Mouse (Mus musculus) limb, embryonic 15.5 days (tissue): ENCODE data around the gene Mrpl18. TPM values are rescaled to one million over a fixed set of nuclear protein-coding genes. Genes with fewer than 3 reads are reported as not detected.

Experiments used
- ATAC-seq: fragments of 200-750 bp; cut with Nextera tagmentation; 2 replicates; pipeline ENCODE4 v1.8.0; 2017; ENCODE audit warnings: low read depth, moderate TSS enrichment; ENCODE audit not compliant: insufficient number of reproducible peaks, low FRiP score, low TSS enrichment
- H3K27ac ChIP-seq: fragments of 300-500 bp; sonication (generic); 2 replicates; pipeline ENCODE4 v1.5.1; 2015; ENCODE audit warnings: moderate library complexity, mild to moderate bottlenecking, inconsistent platforms
- H3K27me3 ChIP-seq: fragments of 300-500 bp; sonication (generic); 2 replicates; pipeline ENCODE4 v1.6.1; 2015; ENCODE audit warnings: inconsistent platforms
- H3K36me3 ChIP-seq: fragments of 300-500 bp; sonication (generic); 2 replicates; pipeline ENCODE4 v1.6.1; 2015; ENCODE audit warnings: inconsistent platforms
- H3K4me1 ChIP-seq: fragments of 300-500 bp; sonication (generic); 2 replicates; pipeline ENCODE4 v1.6.1; 2015; ENCODE audit warnings: inconsistent platforms
- H3K4me2 ChIP-seq: fragments of 300-500 bp; sonication (generic); 2 replicates; pipeline ENCODE4 v1.6.1; 2015; ENCODE audit warnings: mild to moderate bottlenecking, inconsistent platforms
- H3K4me3 ChIP-seq: fragments of 300-500 bp; sonication (generic); 2 replicates; pipeline ENCODE4 v1.5.1; 2015; ENCODE audit warnings: mild to moderate bottlenecking, inconsistent platforms
- H3K9ac ChIP-seq: fragments of 300-500 bp; sonication (generic); 2 replicates; pipeline ENCODE4 v1.6.1; 2015; ENCODE audit warnings: inconsistent platforms
- H3K9me3 ChIP-seq: fragments of 300-500 bp; sonication (generic); 2 replicates; pipeline ENCODE4 v1.6.1; 2016; ENCODE audit warnings: inconsistent platforms
- WGBS: fragments of 180-500 bp; shearing (Covaris S2); methylation state at CpG from one replicate; pipeline ENCODE4 v1.1.7; 2015; 5-methylcytosine and 5-hydroxymethylcytosine counted together
- microRNA-seq: library from miRNA; unstranded; fragments of <30 nt; microRNA quantifications from one replicate; pipeline ENCODE4, GENCODE M21; 2016
- polyA plus RNA-seq: library from polyadenylated mRNA; unstranded; fragments of >200 nt; fragmentation: Nextera tagmentation; extraction: Ambion mirVana; gene quantifications from 2 replicates; pipeline ENCODE4 v1.2.1, GENCODE M21; 2015

The Mrpl18 gene
- polyA plus RNA-seq, 1 experiment from 2014 or later: 136 TPM

- 89% methylated on average over 1 of the region's 1 CpGs for WGBS
- no peak overlapping the region for H3K4me2 ChIP-seq
- H3K9ac ChIP-seq: no peak overlapping the region
- no peak overlapping the region for H3K4me3 ChIP-seq
- no peaks in the 10 kb centered on the region for H3K9me3 ChIP-seq
- H3K27me3 ChIP-seq: no peaks in the 10 kb centered on the region
- peaks cover 3% of the 10 kb centered on the region; the same call in 1 of the 2 replicates for H3K4me1 ChIP-seq
- no peaks in the 10 kb centered on the region for H3K36me3 ChIP-seq
- H3K27ac ChIP-seq: no peak overlapping the region
- ATAC-seq: no peak
Measured at GRCm38 (mm10) chr17:12881216-12881615, 34.9 kb downstream of the Mrpl18 start.

DNA sequence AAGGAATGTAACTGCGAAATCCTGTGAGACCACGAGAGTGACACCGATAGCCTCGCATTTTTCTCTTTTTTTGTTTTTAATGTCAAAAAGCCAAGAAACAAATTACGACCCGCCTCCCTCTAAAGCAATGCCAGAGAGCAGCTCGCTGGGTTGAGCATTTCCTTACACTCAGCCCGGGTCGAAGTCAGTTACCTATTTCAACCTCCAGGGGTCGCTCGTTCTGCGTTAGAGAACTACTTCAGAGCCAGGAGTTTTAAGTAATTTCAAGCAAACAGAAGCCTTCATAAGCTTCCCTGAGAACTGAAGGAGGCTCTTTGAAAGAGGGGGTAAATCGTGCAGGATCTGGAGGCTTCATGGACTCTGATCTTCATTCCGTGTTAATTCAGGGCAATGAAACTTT, 36.0 kb downstream of the Mrpl18 start:
- H3K27ac ChIP-seq: 0 out of 2 replicates have a peak overlapping the region, but pooled peaks have one; percentile 24
- WGBS: 2% methylated on average over 14 of the region's 14 CpGs
- peak overlapping the region; percentile 18; the same call in 1 of the 2 replicates for H3K4me3 ChIP-seq
- H3K27me3 ChIP-seq: no peaks in the 10 kb centered on the region
- H3K4me2 ChIP-seq: peak overlapping the region; percentile 46
- H3K9me3 ChIP-seq: no peaks in the 10 kb centered on the region
- ATAC-seq: no peak
- H3K4me1 ChIP-seq: peaks cover 3% of the 10 kb centered on the region; the same call in 1 of the 2 replicates
- no peak overlapping the region for H3K9ac ChIP-seq
- no peaks in the 10 kb centered on the region for H3K36me3 ChIP-seq

- Histone ChIP-seq H3K36me3 (no peaks in the 10 kb centered on the region), H3K9me3 (no peaks in the 10 kb centered on the region), H3K4me1 (peaks cover 20% of the 10 kb centered on the region), H3K9ac (no peak within 1 kb of the TSS), H3K27ac (no peak within 1 kb of the TSS), H3K4me3 (no peak within 1 kb of the TSS), H3K27me3 (no peaks in the 10 kb centered on the region; the same call in 1 of the 2 replicates), H3K4me2 (no peak within 1 kb of the TSS)
- 73% methylated on average over 5 of the region's 5 CpGs for WGBS
- ATAC-seq: no peak
Measured at GRCm38 (mm10) chr17:12875734-12876133, 40.4 kb downstream of the Mrpl18 start, which contains the start of gene Mrgprh. Mrgprh (plus strand) TSS chr17:12876034.

DNA sequence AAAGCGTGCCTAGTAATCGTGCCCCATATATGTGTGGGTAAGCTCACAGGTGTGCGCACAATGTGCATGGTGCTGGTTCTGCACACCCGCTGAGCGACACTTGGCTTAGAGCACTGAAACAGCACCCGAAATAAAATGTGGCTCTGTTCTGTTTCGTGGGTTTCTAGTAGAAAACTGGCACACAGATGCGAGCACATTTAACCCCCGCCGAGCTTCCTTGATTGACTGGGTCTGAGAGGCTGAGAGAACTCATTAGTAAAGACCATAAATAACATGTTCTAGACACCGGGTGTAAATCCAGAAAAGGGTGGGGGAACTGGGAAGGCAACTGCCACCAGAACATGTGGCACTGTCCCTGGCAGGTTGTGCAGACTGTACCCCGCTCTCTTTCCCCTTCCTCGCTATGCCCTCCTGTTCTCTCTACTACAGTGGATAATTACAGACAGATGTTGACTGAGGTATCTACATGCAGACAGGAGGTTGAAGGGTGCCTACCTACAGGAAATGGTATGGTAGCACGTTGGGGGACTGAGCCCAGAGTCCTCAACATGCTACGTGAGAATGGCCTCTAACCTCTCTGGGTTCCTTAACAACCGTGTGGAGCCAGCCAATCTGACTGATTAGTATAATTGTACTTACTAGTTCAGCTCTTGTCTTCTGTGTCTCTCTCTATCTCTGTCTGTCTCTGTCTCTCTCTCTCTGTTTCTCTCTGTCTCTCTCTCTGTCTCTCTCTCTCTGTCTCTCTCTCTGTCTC, 43.7 kb downstream of the Mrpl18 start:
- H3K27ac ChIP-seq: no peak overlapping the region
- 0 out of 2 replicates have a peak, but pooled peaks have one; percentile 32 for ATAC-seq
- no peak overlapping the region; the same call in 1 of the 2 replicates for H3K9ac ChIP-seq
- WGBS: 26% methylated on average over 16 of the region's 16 CpGs
- H3K9me3 ChIP-seq: no peaks in the 10 kb centered on the region
- H3K27me3 ChIP-seq: no peaks in the 10 kb centered on the region; the same call in 1 of the 2 replicates
- peaks cover 29% of the 10 kb centered on the region for H3K4me1 ChIP-seq
- peak overlapping the region; percentile 34 for H3K4me2 ChIP-seq
- H3K4me3 ChIP-seq: no peak overlapping the region
- no peaks in the 10 kb centered on the region for H3K36me3 ChIP-seq

DNA sequence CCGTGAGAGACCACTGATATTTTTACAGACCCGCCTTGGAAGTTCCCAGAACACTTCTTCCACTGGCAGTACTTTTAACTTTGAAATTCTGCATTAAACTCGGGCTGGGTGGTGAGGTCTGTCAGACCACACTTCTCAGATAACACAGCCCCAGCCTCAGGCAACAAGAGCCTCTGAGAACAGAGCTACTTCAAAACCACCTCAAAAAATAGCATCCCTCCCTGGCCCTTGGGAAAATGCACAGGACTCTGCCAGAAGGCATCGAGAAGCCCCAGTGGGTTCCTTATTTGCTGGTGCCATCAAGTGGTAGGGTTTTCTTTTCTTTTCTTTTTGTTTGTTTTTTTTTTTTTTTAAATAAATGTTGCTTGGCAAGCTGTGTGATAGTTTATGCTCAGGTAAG, 47.5 kb downstream of the Mrpl18 start:
- H3K27ac ChIP-seq: no peak overlapping the region
- H3K4me3 ChIP-seq: no peak overlapping the region
- H3K4me1 ChIP-seq: peaks cover 29% of the 10 kb centered on the region
- WGBS: 7% methylated on average over 4 of the region's 4 CpGs
- H3K4me2 ChIP-seq: no peak overlapping the region
- no peaks in the 10 kb centered on the region for H3K36me3 ChIP-seq
- no peaks in the 10 kb centered on the region for H3K9me3 ChIP-seq
- no peak overlapping the region for H3K9ac ChIP-seq
- no peaks in the 10 kb centered on the region; the same call in 1 of the 2 replicates for H3K27me3 ChIP-seq
- ATAC-seq: no peak

GRCm38 (mm10) chr17:12868043-12868442, 48.1 kb downstream of the Mrpl18 start, which contains the start of gene Mas1:
Mas1 (minus strand) TSS chr17:12868143.
- Histone ChIP-seq H3K4me3 (no peak within 1 kb of the TSS), H3K36me3 (no peaks in the 10 kb centered on the region), H3K4me2 (no peak within 1 kb of the TSS), H3K9me3 (no peaks in the 10 kb centered on the region), H3K27ac (peak within 1 kb of the TSS; percentile 38; the same call in 1 of the 2 replicates), H3K27me3 (no peaks in the 10 kb centered on the region; the same call in 1 of the 2 replicates), H3K9ac (no peak within 1 kb of the TSS), H3K4me1 (peaks cover 29% of the 10 kb centered on the region)
- no peak for ATAC-seq
- 27% methylated on average over 2 of the region's 2 CpGs for WGBS

GRCm38 (mm10) chr17:12866853-12867252, 49.3 kb downstream of the Mrpl18 start:
- Histone ChIP-seq H3K36me3 (no peaks in the 10 kb centered on the region), H3K4me3 (no peak overlapping the region), H3K9me3 (no peaks in the 10 kb centered on the region), H3K9ac (no peak overlapping the region), H3K27me3 (no peaks in the 10 kb centered on the region), H3K4me2 (no peak overlapping the region), H3K4me1 (peaks cover 21% of the 10 kb centered on the region), H3K27ac (peak overlapping the region; percentile 24; the same call in 1 of the 2 replicates)
- 67% methylated on average over 10 of the region's 10 CpGs for WGBS
- no peak for ATAC-seq

GRCm38 (mm10) chr17:12865407-12865806, 50.7 kb downstream of the Mrpl18 start:
- H3K27ac ChIP-seq: no peak overlapping the region
- H3K9me3 ChIP-seq: no peaks in the 10 kb centered on the region
- no peaks in the 10 kb centered on the region for H3K27me3 ChIP-seq
- no peak overlapping the region for H3K4me3 ChIP-seq
- peaks cover 13% of the 10 kb centered on the region for H3K4me1 ChIP-seq
- no peak for ATAC-seq
- no peak overlapping the region for H3K9ac ChIP-seq
- H3K4me2 ChIP-seq: no peak overlapping the region
- H3K36me3 ChIP-seq: no peaks in the 10 kb centered on the region
- WGBS: 59% methylated on average over 3 of the region's 3 CpGs

DNA sequence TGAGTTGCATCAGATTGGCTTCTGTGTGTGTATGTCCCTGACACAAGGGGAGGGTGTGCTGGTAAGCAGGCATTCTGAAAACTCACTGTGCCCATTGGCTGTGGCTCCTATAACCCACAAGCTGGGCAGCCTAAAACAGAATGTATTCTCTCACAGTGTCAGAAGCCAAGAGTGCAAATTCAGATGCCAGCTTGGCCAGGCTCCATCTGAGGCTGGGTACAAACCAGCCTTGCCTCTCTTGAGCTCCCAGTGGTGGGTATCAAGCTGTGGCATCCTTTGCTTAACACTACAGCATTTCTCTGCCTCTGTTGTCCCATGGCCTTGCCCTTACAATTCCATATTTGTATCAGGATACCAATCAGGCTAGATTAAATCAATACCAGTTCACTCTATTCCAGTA, 52.0 kb downstream of the Mrpl18 start:
- no peaks in the 10 kb centered on the region for H3K27me3 ChIP-seq
- H3K9me3 ChIP-seq: no peaks in the 10 kb centered on the region
- ATAC-seq: no peak
- peaks cover 9% of the 10 kb centered on the region for H3K4me1 ChIP-seq
- H3K4me2 ChIP-seq: no peak overlapping the region
- no peaks in the 10 kb centered on the region for H3K36me3 ChIP-seq
- H3K27ac ChIP-seq: no peak overlapping the region
- no peak overlapping the region for H3K4me3 ChIP-seq
- H3K9ac ChIP-seq: no peak overlapping the region

Small RNAs within 50 kb of the gene (microRNA-seq; reads per million reads assigned to microRNA genes)
- not detected for gene Gm24085

Other genes with a start within 250 kb of the Mrpl18 start
- not detected in 2 replicates for gene Slc22a1, start 240.5 kb downstream of the Mrpl18 start, polyA plus RNA-seq
- 45.0 TPM in 2 replicates for gene Igf2r, start 146.7 kb downstream of the Mrpl18 start, polyA plus RNA-seq
- gene Mas1, start 48.2 kb downstream of the Mrpl18 start, polyA plus RNA-seq: 0.92 and 1.5 TPM in 2 replicates
- 0.17 and 0.29 TPM in 2 replicates for gene Mrgprh, start 40.3 kb downstream of the Mrpl18 start, polyA plus RNA-seq
- 1.6 and 2.2 TPM in 2 replicates for gene Pnldc1, start 6.1 kb downstream of the Mrpl18 start, polyA plus RNA-seq
- gene Tcp1, start 644 bp downstream of the Mrpl18 start, polyA plus RNA-seq: 354 and 369 TPM in 2 replicates
- 0.63 and 0.72 TPM in 2 replicates for gene Acat3, start 24.3 kb upstream of the Mrpl18 start, polyA plus RNA-seq
- 128 and 133 TPM in 2 replicates for gene Acat2, start 44.4 kb upstream of the Mrpl18 start, polyA plus RNA-seq
- gene Wtap, start 77.8 kb upstream of the Mrpl18 start, polyA plus RNA-seq: 106 and 124 TPM in 2 replicates
- gene Sod2, start 90.5 kb upstream of the Mrpl18 start, polyA plus RNA-seq: 89.2 and 111 TPM in 2 replicates
- 0.22 TPM in 1 of 2 replicates, not detected in the other for gene Gpr31b, start 136.0 kb upstream of the Mrpl18 start, polyA plus RNA-seq
- gene Tcp10b, start 144.8 kb upstream of the Mrpl18 start, polyA plus RNA-seq: 0.10 TPM in 1 of 2 replicates, not detected in the other
- 0.08 and 0.14 TPM in 2 replicates for gene Unc93a, start 215.5 kb upstream of the Mrpl18 start, polyA plus RNA-seq